Mouse (Mus musculus) liver, embryonic 14.5 days (tissue): ENCODE data around the gene Nlrx1. TPM values are rescaled to one million over a fixed set of nuclear protein-coding genes. Genes with fewer than 3 reads are reported as not detected.

Experiments
- ATAC-seq: fragments of 200-750 bp; cut with Nextera tagmentation; 2 replicates; pipeline ENCODE4 v1.8.0; 2017; ENCODE audit warnings: moderate number of reproducible peaks, mild to moderate bottlenecking, moderate library complexity; ENCODE audit not compliant: insufficient read depth
- DNase-seq, 3 experiments: peaks; one replicate each; pipeline ENCODE4 v3.0.0-alpha.2; 2012 to 2013; ENCODE audit warnings: low read depth in 3 of 3, low spot score in 3 of 3
- H3K27ac ChIP-seq: fragments of 300-500 bp; sonication (generic); 2 replicates; pipeline ENCODE4 v1.5.1; 2014; ENCODE audit warnings: moderate library complexity, mild to moderate bottlenecking, control low read depth, inconsistent platforms
- H3K27me3 ChIP-seq: fragments of 300-500 bp; sonication (generic); 2 replicates; pipeline ENCODE4 v1.6.1; 2014; ENCODE audit warnings: mild to moderate bottlenecking, low read length, moderate library complexity; ENCODE audit not compliant: control insufficient read depth, insufficient read depth
- H3K36me3 ChIP-seq: fragments of 300-500 bp; sonication (generic); replicated peaks from 2 replicates; pipeline ENCODE4 v1.6.1; 2014; ENCODE audit warnings: low read depth; ENCODE audit not compliant: control insufficient read depth, insufficient read depth
- H3K4me1 ChIP-seq, 2 experiments: fragments of 200-500 bp in 1 of 2; fragments of 300-500 bp in 1 of 2; sonication (generic) in 1 of 2; replicated peaks; 2 replicates each; pipeline ENCODE4 v1.6.1; 2012 to 2014; ENCODE audit warnings: antibody characterized with exemption in 1 of 2, inconsistent platforms in 1 of 2, low read length in 1 of 2; ENCODE audit not compliant: control insufficient read depth in 2 of 2, insufficient read depth in 2 of 2
- H3K4me2 ChIP-seq: fragments of 300-500 bp; sonication (generic); 2 replicates; pipeline ENCODE4 v1.6.1; 2014; ENCODE audit warnings: low read depth, mild to moderate bottlenecking, control low read depth, moderate library complexity
- H3K4me3 ChIP-seq, 2 experiments: fragments of 200-500 bp in 1 of 2; fragments of 300-500 bp in 1 of 2; sonication (generic) in 1 of 2; 2 replicates each; pipeline ENCODE4 v1.5.1; 2012 to 2014; ENCODE audit warnings: low read depth in 2 of 2, low read length in 2 of 2, mild to moderate bottlenecking in 2 of 2, control low read depth in 1 of 2, inconsistent platforms in 1 of 2, moderate library complexity in 1 of 2; ENCODE audit not compliant: insufficient read depth in 1 of 2
- H3K9ac ChIP-seq: fragments of 300-500 bp; sonication (generic); replicated peaks from 2 replicates; pipeline ENCODE4 v1.6.1; 2014; ENCODE audit warnings: mild to moderate bottlenecking, control low read depth, moderate library complexity
- H3K9me3 ChIP-seq: fragments of 300-500 bp; sonication (generic); 2 replicates; pipeline ENCODE4 v1.6.1; 2016; ENCODE audit warnings: low read length, mixed read lengths; ENCODE audit not compliant: control insufficient read depth
- CTCF ChIP-seq: IDR thresholded peaks from 2 replicates; pipeline ENCODE4 v1.5.1; 2016; ENCODE audit warnings: antibody characterized with exemption, low read depth, control low read depth
- EP300 ChIP-seq: IDR thresholded peaks from 2 replicates; pipeline ENCODE4 v1.6.1; 2016; ENCODE audit warnings: antibody characterized with exemption, low read depth
- WGBS: fragments of 180-500 bp; shearing (Covaris S2); extraction: QIAGEN DNeasy Blood & Tissue Kit; methylation state at CpG from one replicate; pipeline ENCODE4 v1.1.7; 2014; ENCODE audit not compliant: insufficient replicate concordance; 5-methylcytosine and 5-hydroxymethylcytosine counted together
- polyA plus RNA-seq, 2 experiments: library from polyadenylated mRNA; depleted of rRNA in 1 of 2; stranded (reverse) in 1 of 2; unstranded in 1 of 2; fragments of >200 nt; fragmentation: Nextera tagmentation in 1 of 2; extraction: Ambion mirVana in 1 of 2; gene quantifications; 2 replicates each; pipeline versions ENCODE4 v1.2.1 to v1.2.3; 2012 to 2014

Nlrx1 gene
- polyA plus RNA-seq, 2 experiments: 1.5 to 2.7 TPM

DNA sequence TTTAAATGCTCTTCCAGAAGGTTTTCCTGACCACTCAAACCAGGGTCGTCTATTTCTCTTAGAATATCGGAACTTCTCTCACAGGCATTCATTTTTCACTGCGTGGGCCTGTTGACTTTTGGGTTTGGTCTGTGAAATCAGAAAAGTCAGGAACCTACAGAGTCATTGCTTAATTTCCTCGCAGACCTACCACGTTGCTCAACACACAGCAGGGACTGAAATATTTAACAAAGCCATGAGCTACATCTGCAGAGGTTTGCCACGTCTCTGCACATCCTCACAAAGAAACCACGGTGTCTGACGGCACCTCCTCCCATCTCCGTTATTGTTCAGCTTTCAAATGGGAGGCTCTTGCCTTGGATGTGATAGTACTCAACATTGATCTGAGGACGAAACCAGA, 9.4 kb downstream of the Nlrx1 start:
- Histone ChIP-seq H3K4me1 (no peaks in the 10 kb centered on the region), H3K4me3 (no peak overlapping the region), H3K9me3 (no peaks in the 10 kb centered on the region), H3K27ac (no peak overlapping the region), H3K36me3 (no peaks in the 10 kb centered on the region), H3K9ac (no peak overlapping the region), H3K27me3 (no peaks in the 10 kb centered on the region), H3K4me2 (no peak overlapping the region)
- no peak for TF ChIP-seq EP300
- TF ChIP-seq CTCF: no peak
- DNase-seq: no peak
- no peak for ATAC-seq
- 54% methylated on average over 10 of the region's 10 CpGs for WGBS

DNA sequence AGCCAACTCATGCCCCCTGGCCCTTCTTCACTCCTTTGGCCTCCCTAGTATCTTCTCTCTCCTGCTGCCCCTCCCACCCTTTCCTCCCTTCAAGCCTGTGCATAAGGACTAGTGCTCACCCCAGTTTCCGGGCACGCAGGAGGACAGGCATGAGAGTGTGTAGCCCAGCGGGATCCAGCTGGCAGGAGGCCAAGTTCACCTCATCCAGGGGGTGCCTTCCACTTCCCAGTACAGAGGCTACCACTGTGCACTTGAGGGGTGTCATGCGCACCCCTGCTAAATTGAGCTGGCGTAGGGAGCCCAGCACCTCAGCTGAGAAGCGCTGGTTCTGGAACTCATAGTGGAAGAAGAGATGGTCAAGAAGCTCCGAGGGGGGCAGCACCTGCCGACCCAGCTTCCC, 12.2 kb downstream of the Nlrx1 start:
- ATAC-seq: no peak
- no peak overlapping the region for H3K9ac ChIP-seq
- no peak overlapping the region for H3K4me2 ChIP-seq
- TF ChIP-seq EP300: no peak
- TF ChIP-seq CTCF: no peak
- H3K4me1 ChIP-seq: no peaks in the 10 kb centered on the region
- H3K27ac ChIP-seq: no peak overlapping the region
- no peaks in the 10 kb centered on the region for H3K9me3 ChIP-seq
- DNase-seq: no peak
- no peaks in the 10 kb centered on the region for H3K36me3 ChIP-seq
- H3K27me3 ChIP-seq: no peaks in the 10 kb centered on the region
- 78% methylated on average over 8 of the region's 8 CpGs for WGBS
- H3K4me3 ChIP-seq: no peak overlapping the region

DNA sequence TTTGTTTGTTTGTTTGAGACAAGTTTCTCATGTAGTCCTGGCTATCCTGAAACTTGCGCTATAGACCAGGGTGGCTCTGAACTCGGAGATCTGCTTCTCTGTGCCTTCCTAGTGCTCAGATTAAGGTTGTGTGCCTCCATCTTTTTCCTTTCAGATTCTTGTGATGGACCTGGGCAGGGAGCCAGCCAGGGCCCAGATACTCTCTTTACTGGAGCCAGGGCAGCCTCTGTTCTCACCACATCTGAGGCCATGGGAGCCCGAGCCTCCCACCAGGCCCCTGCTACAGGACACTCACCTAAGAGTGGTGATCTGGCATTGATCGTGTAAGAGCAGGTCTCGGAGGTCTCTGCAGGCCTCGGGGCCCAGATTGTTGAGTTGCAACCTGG, 13.3 kb downstream of the Nlrx1 start:
- H3K36me3 ChIP-seq: no peaks in the 10 kb centered on the region
- no peaks in the 10 kb centered on the region for H3K9me3 ChIP-seq
- ATAC-seq (no peak), DNase-seq (no peak)
- no peak overlapping the region for H3K9ac ChIP-seq
- no peak overlapping the region for H3K27ac ChIP-seq
- no peak overlapping the region for H3K4me3 ChIP-seq
- TF ChIP-seq CTCF: no peak
- no peak for TF ChIP-seq EP300
- WGBS: 69% methylated on average over 6 of the region's 6 CpGs
- peaks cover 0 to 4% of the 10 kb centered on the region in 2 experiments; a peak in 1 of 4 replicates for H3K4me1 ChIP-seq
- H3K27me3 ChIP-seq: no peaks in the 10 kb centered on the region
- no peak overlapping the region for H3K4me2 ChIP-seq

DNA sequence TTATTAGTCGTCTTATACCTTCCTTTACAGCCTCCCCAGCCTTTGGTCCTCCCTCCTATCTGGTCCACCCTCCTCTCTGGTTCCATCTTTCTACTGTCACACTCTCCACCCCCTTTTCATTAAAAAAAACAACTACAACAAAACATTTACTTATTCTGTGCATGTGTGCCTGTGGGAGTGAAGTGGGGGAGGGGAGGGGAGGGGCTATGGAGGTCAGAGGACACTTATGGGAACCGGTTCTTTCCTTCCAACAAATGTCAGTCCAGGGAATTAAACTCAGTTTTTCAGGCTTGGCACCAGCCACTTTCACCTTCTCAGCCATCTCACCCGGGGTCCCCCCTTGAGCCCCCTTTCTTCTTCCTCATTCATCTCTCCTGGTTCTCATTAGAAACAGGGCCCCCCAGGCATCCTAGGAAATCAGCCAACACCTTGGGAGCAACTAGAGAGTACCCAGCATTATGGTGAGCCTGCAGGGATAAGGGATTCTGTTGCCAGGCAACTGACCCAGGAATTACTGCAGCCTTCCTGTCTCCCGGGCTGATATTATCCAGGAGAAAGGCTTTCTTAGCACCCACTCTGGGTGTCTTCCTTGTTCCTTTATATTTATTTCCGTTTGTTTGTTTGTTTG, 13.8 kb downstream of the Nlrx1 start:
- TF ChIP-seq CTCF (no peak), EP300 (no peak)

DNA sequence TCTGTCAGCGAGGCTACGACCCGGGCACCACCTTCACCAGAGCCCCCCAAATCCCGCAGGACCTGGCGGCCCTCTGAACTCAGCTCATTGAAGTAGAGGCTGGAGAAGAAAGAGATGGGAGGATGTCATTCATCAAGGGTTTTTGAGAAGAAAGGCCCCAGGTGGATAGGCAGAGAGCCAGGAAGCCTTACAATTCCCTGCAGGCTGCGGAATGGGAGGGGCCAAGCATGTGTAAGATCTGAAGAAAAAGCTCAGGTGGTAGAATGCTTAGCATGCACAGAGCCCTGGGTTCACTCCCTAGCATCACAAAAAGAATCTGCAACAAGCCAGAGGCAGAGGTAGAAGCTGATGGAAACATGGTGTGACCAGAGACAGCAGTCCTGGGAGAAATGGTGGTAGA, 15.0 kb downstream of the Nlrx1 start:
- 81% methylated on average over 6 of the region's 6 CpGs for WGBS
- peaks cover 0 to 4% of the 10 kb centered on the region in 2 experiments; a peak in 1 of 4 replicates for H3K4me1 ChIP-seq
- no peak overlapping the region for H3K9ac ChIP-seq
- H3K9me3 ChIP-seq: no peaks in the 10 kb centered on the region
- no peaks in the 10 kb centered on the region for H3K27me3 ChIP-seq
- no peaks in the 10 kb centered on the region for H3K36me3 ChIP-seq
- H3K4me2 ChIP-seq: no peak overlapping the region
- no peak for TF ChIP-seq EP300
- TF ChIP-seq CTCF: no peak
- H3K4me3 ChIP-seq: no peak overlapping the region
- ATAC-seq (no peak), DNase-seq (no peak)
- no peak overlapping the region for H3K27ac ChIP-seq

More for the DNA sequence above, 13.8 kb downstream of the Nlrx1 start:
- Histone ChIP-seq H3K27ac (no peak overlapping the region), H3K4me1 (peaks cover 0 to 4% of the 10 kb centered on the region in 2 experiments; a peak in 1 of 4 replicates), H3K9ac (no peak overlapping the region), H3K4me3 (no peak overlapping the region), H3K9me3 (no peaks in the 10 kb centered on the region), H3K4me2 (no peak overlapping the region), H3K36me3 (no peaks in the 10 kb centered on the region), H3K27me3 (no peaks in the 10 kb centered on the region)
- DNase-seq (no peak), ATAC-seq (no peak)
- 37% methylated on average over 5 of the region's 5 CpGs for WGBS
